Mouse (Mus musculus) lung, embryonic 14.5 days (tissue): ENCODE measurements around the gene Krt222. TPM values are rescaled to one million over a fixed set of nuclear protein-coding genes. Genes with fewer than 3 reads are reported as not detected.
"Not testable (repeated sequence)": the region's sequence is repeated elsewhere in the genome, so short reads cannot be mapped to it uniquely, and the experiment has no call there.

Experiments
- ATAC-seq: fragments of 200-750 bp; cut with Nextera tagmentation; 2 replicates; pipeline ENCODE4 v1.8.0; 2017; ENCODE audit warnings: mild to moderate bottlenecking, moderate TSS enrichment, moderate library complexity; ENCODE audit not compliant: insufficient read depth
- DNase-seq: peaks from one replicate; pipeline ENCODE4 v3.0.0-alpha.2; 2015
- H3K27ac ChIP-seq: fragments of 300-500 bp; sonication (generic); 2 replicates; pipeline ENCODE4 v1.5.1; 2014; ENCODE audit warnings: low read depth, mild to moderate bottlenecking, moderate library complexity
- H3K27me3 ChIP-seq: fragments of 300-500 bp; sonication (generic); 2 replicates; pipeline ENCODE4 v1.6.1; 2014; ENCODE audit warnings: low read length, control low read depth; ENCODE audit not compliant: insufficient read depth
- H3K36me3 ChIP-seq: fragments of 300-500 bp; sonication (generic); 2 replicates; pipeline ENCODE4 v1.6.1; 2014; ENCODE audit warnings: control low read depth; ENCODE audit not compliant: insufficient read depth
- H3K4me1 ChIP-seq: fragments of 300-500 bp; sonication (generic); 2 replicates; pipeline ENCODE4 v1.6.1; 2014; ENCODE audit warnings: antibody characterized with exemption, control low read depth; ENCODE audit not compliant: insufficient read depth
- H3K4me2 ChIP-seq: fragments of 300-500 bp; sonication (generic); 2 replicates; pipeline ENCODE4 v1.6.1; 2014; ENCODE audit warnings: mild to moderate bottlenecking
- H3K4me3 ChIP-seq: fragments of 300-500 bp; sonication (generic); 2 replicates; pipeline ENCODE4 v1.5.1; 2014; ENCODE audit warnings: low read depth, low read length
- H3K9ac ChIP-seq: fragments of 300-500 bp; sonication (generic); 2 replicates; pipeline ENCODE4 v1.6.1; 2014
- H3K9me3 ChIP-seq: fragments of 300-500 bp; sonication (generic); 2 replicates; pipeline ENCODE4 v1.6.1; 2016; ENCODE audit warnings: low read depth, low read length, control low read depth
- CTCF ChIP-seq: IDR thresholded peaks from 2 replicates; pipeline ENCODE4 v1.5.1; 2016; ENCODE audit warnings: antibody characterized with exemption, low read depth
- WGBS: fragments of 180-500 bp; shearing (Covaris S2); extraction: QIAGEN DNeasy Blood & Tissue Kit; methylation state at CpG from one replicate; pipeline ENCODE4 v1.1.7; 2014; 5-methylcytosine and 5-hydroxymethylcytosine counted together
- polyA plus RNA-seq: library from polyadenylated mRNA; unstranded; fragments of >200 nt; fragmentation: Nextera tagmentation; extraction: Ambion mirVana; gene quantifications from 2 replicates; pipeline ENCODE4 v1.2.1, GENCODE M21; 2014

Gene Krt222
- polyA plus RNA-seq, 1 experiment from 2014 or later: 0.14 TPM

- ATAC-seq (no peak), DNase-seq (no peak)
- Histone ChIP-seq H3K36me3 (no peaks in the 10 kb centered on the region), H3K9me3 (no peaks in the 10 kb centered on the region), H3K27ac (no peak overlapping the region), H3K4me2 (no peak overlapping the region), H3K9ac (no peak overlapping the region), H3K4me1 (no peaks in the 10 kb centered on the region), H3K27me3 (no peaks in the 10 kb centered on the region), H3K4me3 (no peak overlapping the region)
- whole genome bisulfite sequencing: 47% methylated on average over 2 of the region's 2 CpGs
- no peak; the same call in 1 of the 2 replicates for TF ChIP-seq CTCF
Observed at GRCm38 (mm10) chr11:99253893-99254292, 10.0 kb upstream of the Krt222 start.

- WGBS: 70% methylated on average over 8 of the region's 8 CpGs
- Histone ChIP-seq H3K9ac (no peak overlapping the region), H3K27ac (no peak overlapping the region), H3K4me2 (no peak overlapping the region), H3K36me3 (no peaks in the 10 kb centered on the region), H3K27me3 (no peaks in the 10 kb centered on the region), H3K9me3 (no peaks in the 10 kb centered on the region), H3K4me1 (no peaks in the 10 kb centered on the region), H3K4me3 (no peak overlapping the region)
- no peak for TF ChIP-seq CTCF
- ATAC-seq (no peak), DNase-seq (no peak)
Observed at GRCm38 (mm10) chr11:99252671-99253070, 8.8 kb upstream of the Krt222 start.

GRCm38 (mm10) chr11:99250666-99251065, 6.8 kb upstream of the Krt222 start:
- DNase-seq (no peak), ATAC-seq (no peak)
- no peak overlapping the region for H3K4me3 ChIP-seq
- no peaks in the 10 kb centered on the region for H3K27me3 ChIP-seq
- 39% methylated on average over 3 of the region's 3 CpGs for WGBS
- no peaks in the 10 kb centered on the region for H3K4me1 ChIP-seq
- no peak for TF ChIP-seq CTCF
- no peaks in the 10 kb centered on the region for H3K36me3 ChIP-seq
- no peak overlapping the region for H3K4me2 ChIP-seq
- no peaks in the 10 kb centered on the region for H3K9me3 ChIP-seq
- no peak overlapping the region for H3K27ac ChIP-seq
- H3K9ac ChIP-seq: no peak overlapping the region

GRCm38 (mm10) chr11:99250241-99250640, 6.4 kb upstream of the Krt222 start:
- Histone ChIP-seq H3K4me1 (no peaks in the 10 kb centered on the region), H3K4me3 (no peak overlapping the region), H3K9me3 (no peaks in the 10 kb centered on the region), H3K36me3 (no peaks in the 10 kb centered on the region), H3K9ac (no peak overlapping the region), H3K4me2 (no peak overlapping the region), H3K27me3 (no peaks in the 10 kb centered on the region), H3K27ac (no peak overlapping the region)
- no peak for TF ChIP-seq CTCF
- DNase-seq (no peak), ATAC-seq (no peak)
- 38% methylated on average over 5 of the region's 5 CpGs for WGBS

- Histone ChIP-seq H3K27ac (no peak overlapping the region), H3K36me3 (no peaks in the 10 kb centered on the region), H3K27me3 (no peaks in the 10 kb centered on the region), H3K4me2 (no peak overlapping the region), H3K9me3 (no peaks in the 10 kb centered on the region), H3K4me3 (no peak overlapping the region), H3K4me1 (no peaks in the 10 kb centered on the region), H3K9ac (no peak overlapping the region)
- no peak for ATAC-seq
- 59% methylated on average over 4 of the region's 4 CpGs for WGBS
- no peak for DNase-seq
- peak; percentile 56 for TF ChIP-seq CTCF
Observed at GRCm38 (mm10) chr11:99249115-99249514, 5.2 kb upstream of the Krt222 start.

- no peaks in the 10 kb centered on the region for H3K36me3 ChIP-seq
- DNase-seq (no peak), ATAC-seq (no peak)
- H3K4me2 ChIP-seq: no peak overlapping the region
- H3K4me1 ChIP-seq: no peaks in the 10 kb centered on the region
- no peak overlapping the region for H3K4me3 ChIP-seq
- no peak for TF ChIP-seq CTCF
- H3K9me3 ChIP-seq: no peaks in the 10 kb centered on the region
- H3K9ac ChIP-seq: no peak overlapping the region
- no peak overlapping the region for H3K27ac ChIP-seq
- H3K27me3 ChIP-seq: no peaks in the 10 kb centered on the region
- 93% methylated on average over 4 of the region's 4 CpGs for WGBS
Observed at GRCm38 (mm10) chr11:99247916-99248315, 4.0 kb upstream of the Krt222 start.

GRCm38 (mm10) chr11:99244519-99244918, 634 bp upstream of the Krt222 start:
- not testable (repeated sequence) for H3K27ac ChIP-seq, H3K4me2 ChIP-seq, DNase-seq, ATAC-seq, H3K9ac ChIP-seq, H3K4me1 ChIP-seq, H3K4me3 ChIP-seq, H3K36me3 ChIP-seq, H3K27me3 ChIP-seq, H3K9me3 ChIP-seq
- WGBS: 35% methylated on average over 3 of the region's 3 CpGs
